Mouse (Mus musculus) kidney, adult 2 months (tissue): Measurements from ENCODE around the gene Shisa8. TPM values are rescaled to one million over a fixed set of nuclear protein-coding genes. Genes with fewer than 3 reads are reported as not detected.

ENCODE experiments used
- DNase-seq: peaks from one replicate; pipeline ENCODE4 v3.0.0; 2021
- H3K27ac ChIP-seq: fragments of 200-500 bp; 2 replicates; pipeline ENCODE4 v1.5.1; 2012; ENCODE audit warnings: low read depth, low read length, control low read depth, inconsistent platforms; ENCODE audit not compliant: insufficient read depth
- H3K27me3 ChIP-seq: fragments of 200-500 bp; replicated peaks from 2 replicates; pipeline ENCODE4 v1.6.1; 2012; ENCODE audit warnings: mild to moderate bottlenecking, moderate library complexity, low read length, inconsistent platforms; ENCODE audit not compliant: control insufficient read depth, insufficient read depth
- H3K36me3 ChIP-seq: fragments of 200-500 bp; 2 replicates; pipeline ENCODE4 v1.6.1; 2012; ENCODE audit warnings: mild to moderate bottlenecking, moderate library complexity, low read length, inconsistent platforms; ENCODE audit not compliant: control insufficient read depth, insufficient read depth
- H3K4me1 ChIP-seq: fragments of 200-500 bp; 2 replicates; pipeline ENCODE4 v1.6.1; 2011; ENCODE audit warnings: low read length; ENCODE audit not compliant: control insufficient read depth, insufficient read depth
- H3K4me3 ChIP-seq: fragments of 200-500 bp; 2 replicates; pipeline ENCODE4 v1.5.1; 2011; ENCODE audit warnings: mild to moderate bottlenecking, low read depth, low read length, control low read depth; ENCODE audit not compliant: insufficient read depth
- CTCF ChIP-seq: fragments of 200-500 bp; conservative IDR thresholded peaks from 2 replicates; pipeline ENCODE4 v1.5.1; 2011; ENCODE audit warnings: low read depth, mild to moderate bottlenecking, control low read depth, low read length, moderate library complexity, mixed read lengths; ENCODE audit not compliant: insufficient read depth, insufficient read length
- POLR2A ChIP-seq: fragments of 200-500 bp; IDR thresholded peaks from one replicate; pipeline ENCODE4 v1.6.1; 2011; ENCODE audit warnings: low read depth, low read length, control low read depth
- WGBS: fragments of 180-500 bp; shearing (Covaris S2); methylation state at CpG from one replicate; pipeline ENCODE4 v1.1.7; 2018; 5-methylcytosine and 5-hydroxymethylcytosine counted together
- polyA plus RNA-seq: library from polyadenylated mRNA; depleted of rRNA; stranded (reverse); fragments of >200 nt; gene quantifications from 2 replicates; pipeline ENCODE4 v1.2.3, GENCODE M21; 2012

The Shisa8 gene
- polyA plus RNA-seq, 1 experiment, result 0.09 TPM

DNA sequence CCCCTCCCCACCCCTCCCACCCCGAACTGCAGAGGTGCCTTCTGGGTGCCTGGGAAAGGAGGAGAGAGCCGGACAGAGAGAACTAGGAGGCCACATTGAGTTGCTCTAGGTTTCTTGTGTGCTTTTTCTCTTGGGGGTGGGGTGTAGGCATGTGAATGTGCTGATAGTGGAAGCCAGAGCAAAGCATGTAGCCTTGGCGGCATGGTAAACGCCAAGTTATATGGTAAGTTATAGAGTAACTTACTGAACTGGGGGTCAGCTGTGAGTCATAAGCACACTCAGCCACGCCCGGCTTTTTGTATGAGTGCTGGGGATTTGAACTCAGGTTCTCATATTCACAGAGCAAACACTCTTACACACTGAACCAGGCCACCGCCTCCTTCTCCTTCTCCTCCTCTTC lies 48.1 kb downstream of the Shisa8 start:
- TF ChIP-seq POLR2A (no peak), CTCF (no peak)
- Histone ChIP-seq H3K27ac (no peak overlapping the region), H3K27me3 (no peaks in the 10 kb centered on the region), H3K36me3 (no peaks in the 10 kb centered on the region), H3K4me3 (no peak overlapping the region), H3K4me1 (peaks cover 53% of the 10 kb centered on the region)
- DNase-seq, result no peak
- 41% methylated on average over 7 of the region's 7 CpGs for WGBS

- H3K4me3 ChIP-seq, result no peak overlapping the region
- no peaks in the 10 kb centered on the region for H3K36me3 ChIP-seq
- no peak for TF ChIP-seq POLR2A
- TF ChIP-seq CTCF, result peak; percentile 15; the same call in 1 of the 2 replicates
- WGBS, result 59% methylated on average over 4 of the region's 4 CpGs
- H3K4me1 ChIP-seq, result peaks cover 53% of the 10 kb centered on the region
- no peak overlapping the region for H3K27ac ChIP-seq
- H3K27me3 ChIP-seq, result no peaks in the 10 kb centered on the region
- peak; percentile 25 for DNase-seq
These were observed 48.6 kb downstream of the Shisa8 start for GRCm38 (mm10) chr15:82164061-82164399.

GRCm38 (mm10) chr15:82163356-82164060 lies 49.1 kb downstream of the Shisa8 start:
- H3K4me1 ChIP-seq, result peaks cover 51% of the 10 kb centered on the region
- H3K27ac ChIP-seq, result no peak overlapping the region

DNA sequence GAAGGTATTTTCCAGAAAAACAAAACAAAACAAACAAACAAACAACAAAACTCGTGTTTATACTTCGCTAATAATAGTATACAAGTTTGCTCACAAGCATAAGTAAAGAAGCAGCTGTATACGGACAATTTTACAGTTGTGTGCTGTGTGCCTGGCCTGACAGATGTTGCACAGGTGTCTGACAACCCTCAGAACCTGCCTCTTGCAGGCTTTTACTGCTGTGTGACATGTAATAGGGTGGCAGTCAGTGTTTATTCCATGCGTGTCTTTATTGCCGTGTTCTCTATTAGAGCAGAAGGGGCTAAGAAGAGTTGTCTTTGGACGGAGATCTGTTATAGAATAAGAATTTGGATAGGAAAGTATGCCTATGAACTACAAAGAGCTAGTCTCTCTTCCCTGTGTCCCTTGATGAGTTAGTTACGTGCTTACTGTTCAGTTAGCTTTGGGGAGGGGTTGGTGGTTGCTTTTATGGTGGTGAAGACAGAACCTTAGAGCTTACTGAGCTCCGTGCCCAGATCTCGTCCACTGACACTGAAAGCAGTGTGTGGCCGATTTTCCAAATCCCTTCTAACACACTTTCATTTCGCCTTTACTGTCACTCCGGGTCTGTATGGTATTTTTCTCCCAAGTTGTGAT lies 50.5 kb downstream of the Shisa8 start:
- Histone ChIP-seq H3K4me3 (no peak overlapping the region), H3K27me3 (no peaks in the 10 kb centered on the region), H3K27ac (no peak overlapping the region), H3K4me1 (peaks cover 36% of the 10 kb centered on the region), H3K36me3 (no peaks in the 10 kb centered on the region)
- TF ChIP-seq CTCF (no peak), POLR2A (no peak)
- no peak for DNase-seq
- WGBS, result 90% methylated on average over 12 of the region's 12 CpGs

More at GRCm38 (mm10) chr15:82163356-82164060, 49.1 kb downstream of the Shisa8 start:
- Histone ChIP-seq H3K36me3 (no peaks in the 10 kb centered on the region), H3K27me3 (no peaks in the 10 kb centered on the region), H3K4me3 (no peak overlapping the region)
- DNase-seq, result no peak
- no peak for TF ChIP-seq CTCF
- 85% methylated on average over 10 of the region's 10 CpGs for WGBS

- no peak overlapping the region for H3K27ac ChIP-seq
- 47% methylated on average over 11 of the region's 11 CpGs for WGBS
- DNase-seq, result peak; percentile 23
- H3K36me3 ChIP-seq, result no peaks in the 10 kb centered on the region
- peaks cover 30% of the 10 kb centered on the region for H3K4me1 ChIP-seq
- H3K4me3 ChIP-seq, result no peak overlapping the region
- H3K27me3 ChIP-seq, result no peaks in the 10 kb centered on the region
- TF ChIP-seq POLR2A, result no peak
- no peak for TF ChIP-seq CTCF
These were observed 51.6 kb downstream of the Shisa8 start for GRCm38 (mm10) chr15:82160731-82161640.

DNA sequence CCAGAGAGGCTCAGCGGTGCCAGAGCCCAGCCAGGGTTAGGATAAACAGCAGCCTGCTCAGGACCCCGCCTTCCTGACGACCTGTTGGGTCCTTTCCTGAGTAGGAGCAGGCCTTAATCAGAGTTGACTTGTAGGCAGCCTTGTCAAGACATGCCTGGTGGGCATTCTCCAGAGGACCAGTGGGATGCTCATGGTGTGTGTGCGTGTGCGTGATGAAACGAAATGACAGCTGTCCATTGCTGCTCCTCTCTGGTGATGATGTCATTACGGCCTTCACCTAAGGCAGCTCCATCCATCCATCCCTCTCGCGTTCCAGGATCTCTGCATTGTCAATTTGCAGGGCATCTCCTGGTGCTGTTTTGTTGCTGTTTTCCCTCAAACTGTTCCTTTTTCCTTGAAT lies 53.1 kb downstream of the Shisa8 start:
- no peak overlapping the region for H3K4me3 ChIP-seq
- no peak overlapping the region for H3K27ac ChIP-seq
- DNase-seq, result no peak
- H3K36me3 ChIP-seq, result no peaks in the 10 kb centered on the region
- TF ChIP-seq POLR2A (no peak), CTCF (no peak)
- WGBS, result 91% methylated on average over 9 of the region's 9 CpGs
- peaks cover 21% of the 10 kb centered on the region for H3K4me1 ChIP-seq
- no peaks in the 10 kb centered on the region for H3K27me3 ChIP-seq

- H3K27me3 ChIP-seq, result no peaks in the 10 kb centered on the region
- no peak for DNase-seq
- no peak overlapping the region for H3K27ac ChIP-seq
- H3K4me3 ChIP-seq, result no peak overlapping the region
- H3K36me3 ChIP-seq, result no peaks in the 10 kb centered on the region
- 51% methylated on average over 17 of the region's 17 CpGs for WGBS
- TF ChIP-seq CTCF, result no peak
- no peak for TF ChIP-seq POLR2A
- peaks cover 19% of the 10 kb centered on the region for H3K4me1 ChIP-seq
These were observed 54.2 kb downstream of the Shisa8 start for GRCm38 (mm10) chr15:82158243-82159035.
